Mouse (Mus musculus) liver, embryonic 14.5 days (tissue): ENCODE measurements around the gene Mta1. TPM values are rescaled to one million over a fixed set of nuclear protein-coding genes. Genes with fewer than 3 reads are reported as not detected.

Source experiments
- ATAC-seq: fragments of 200-750 bp; cut with Nextera tagmentation; 2 replicates; pipeline ENCODE4 v1.8.0; 2017; ENCODE audit warnings: moderate number of reproducible peaks, mild to moderate bottlenecking, moderate library complexity; ENCODE audit not compliant: insufficient read depth
- DNase-seq, 3 experiments: peaks; one replicate each; pipeline ENCODE4 v3.0.0-alpha.2; 2012 to 2013; ENCODE audit warnings: low read depth in 3 of 3, low spot score in 3 of 3
- H3K27ac ChIP-seq: fragments of 300-500 bp; sonication (generic); 2 replicates; pipeline ENCODE4 v1.5.1; 2014; ENCODE audit warnings: moderate library complexity, mild to moderate bottlenecking, control low read depth, inconsistent platforms
- H3K27me3 ChIP-seq: fragments of 300-500 bp; sonication (generic); 2 replicates; pipeline ENCODE4 v1.6.1; 2014; ENCODE audit warnings: mild to moderate bottlenecking, low read length, moderate library complexity; ENCODE audit not compliant: control insufficient read depth, insufficient read depth
- H3K36me3 ChIP-seq: fragments of 300-500 bp; sonication (generic); replicated peaks from 2 replicates; pipeline ENCODE4 v1.6.1; 2014; ENCODE audit warnings: low read depth; ENCODE audit not compliant: control insufficient read depth, insufficient read depth
- H3K4me1 ChIP-seq, 2 experiments: fragments of 200-500 bp in 1 of 2; fragments of 300-500 bp in 1 of 2; sonication (generic) in 1 of 2; replicated peaks; 2 replicates each; pipeline ENCODE4 v1.6.1; 2012 to 2014; ENCODE audit warnings: antibody characterized with exemption in 1 of 2, inconsistent platforms in 1 of 2, low read length in 1 of 2; ENCODE audit not compliant: control insufficient read depth in 2 of 2, insufficient read depth in 2 of 2
- H3K4me2 ChIP-seq: fragments of 300-500 bp; sonication (generic); 2 replicates; pipeline ENCODE4 v1.6.1; 2014; ENCODE audit warnings: low read depth, mild to moderate bottlenecking, control low read depth, moderate library complexity
- H3K4me3 ChIP-seq, 2 experiments: fragments of 200-500 bp in 1 of 2; fragments of 300-500 bp in 1 of 2; sonication (generic) in 1 of 2; 2 replicates each; pipeline ENCODE4 v1.5.1; 2012 to 2014; ENCODE audit warnings: low read depth in 2 of 2, low read length in 2 of 2, mild to moderate bottlenecking in 2 of 2, control low read depth in 1 of 2, inconsistent platforms in 1 of 2, moderate library complexity in 1 of 2; ENCODE audit not compliant: insufficient read depth in 1 of 2
- H3K9ac ChIP-seq: fragments of 300-500 bp; sonication (generic); replicated peaks from 2 replicates; pipeline ENCODE4 v1.6.1; 2014; ENCODE audit warnings: mild to moderate bottlenecking, control low read depth, moderate library complexity
- H3K9me3 ChIP-seq: fragments of 300-500 bp; sonication (generic); 2 replicates; pipeline ENCODE4 v1.6.1; 2016; ENCODE audit warnings: low read length, mixed read lengths; ENCODE audit not compliant: control insufficient read depth
- CTCF ChIP-seq: IDR thresholded peaks from 2 replicates; pipeline ENCODE4 v1.5.1; 2016; ENCODE audit warnings: antibody characterized with exemption, low read depth, control low read depth
- EP300 ChIP-seq: IDR thresholded peaks from 2 replicates; pipeline ENCODE4 v1.6.1; 2016; ENCODE audit warnings: antibody characterized with exemption, low read depth
- WGBS: fragments of 180-500 bp; shearing (Covaris S2); extraction: QIAGEN DNeasy Blood & Tissue Kit; methylation state at CpG from one replicate; pipeline ENCODE4 v1.1.7; 2014; ENCODE audit not compliant: insufficient replicate concordance; 5-methylcytosine and 5-hydroxymethylcytosine counted together
- polyA plus RNA-seq, 2 experiments: library from polyadenylated mRNA; depleted of rRNA in 1 of 2; stranded (reverse) in 1 of 2; unstranded in 1 of 2; fragments of >200 nt; fragmentation: Nextera tagmentation in 1 of 2; extraction: Ambion mirVana in 1 of 2; gene quantifications; 2 replicates each; pipeline versions ENCODE4 v1.2.1 to v1.2.3; 2012 to 2014

Mta1 gene
- polyA plus RNA-seq, 2 experiments, result 4.7 to 22.6 TPM

- peak; percentile 91 for TF ChIP-seq CTCF
- TF ChIP-seq EP300, result no peak
- ATAC-seq (no peak), DNase-seq (no peak)
- whole genome bisulfite sequencing, result 63% methylated on average over 20 of the region's 20 CpGs
- Histone ChIP-seq H3K27ac (no peak overlapping the region), H3K4me2 (no peak overlapping the region), H3K36me3 (no peaks in the 10 kb centered on the region), H3K27me3 (peaks cover 29% of the 10 kb centered on the region), H3K4me1 (peaks cover 21 to 25% of the 10 kb centered on the region in 2 experiments), H3K4me3 (no peak overlapping the region), H3K9me3 (no peaks in the 10 kb centered on the region), H3K9ac (no peak overlapping the region)
These were observed 46.1 kb downstream of the Mta1 start for GRCm38 (mm10) chr12:113144001-113144756.

- TF ChIP-seq EP300, result no peak
- TF ChIP-seq CTCF, result no peak
- Histone ChIP-seq H3K4me1 (peaks cover 15 to 22% of the 10 kb centered on the region in 2 experiments), H3K27ac (no peak overlapping the region), H3K4me3 (no peak overlapping the region), H3K36me3 (no peaks in the 10 kb centered on the region), H3K9ac (no peak overlapping the region), H3K27me3 (peaks cover 29% of the 10 kb centered on the region), H3K4me2 (no peak overlapping the region), H3K9me3 (no peaks in the 10 kb centered on the region)
- ATAC-seq (no peak), DNase-seq (no peak)
- 79% methylated on average over 16 of the region's 16 CpGs for WGBS
These were observed 46.8 kb downstream of the Mta1 start for GRCm38 (mm10) chr12:113144886-113145285.

GRCm38 (mm10) chr12:113145591-113145990 is 47.5 kb downstream of the Mta1 start:
- DNase-seq, result no peak
- no peak for ATAC-seq
- Histone ChIP-seq H3K9me3 (no peaks in the 10 kb centered on the region), H3K27ac (no peak overlapping the region), H3K4me2 (no peak overlapping the region), H3K4me1 (peaks cover 15 to 23% of the 10 kb centered on the region in 2 experiments), H3K4me3 (no peak overlapping the region), H3K9ac (no peak overlapping the region), H3K36me3 (no peaks in the 10 kb centered on the region), H3K27me3 (peaks cover 30% of the 10 kb centered on the region)
- WGBS, result 69% methylated on average over 5 of the region's 5 CpGs
- TF ChIP-seq EP300, result no peak

- WGBS, result 11% methylated on average over 45 of the region's 45 CpGs
- no peak within 1 kb of the TSS for H3K4me3 ChIP-seq
- peaks cover 29% of the 10 kb centered on the region for H3K27me3 ChIP-seq
- DNase-seq (peak; percentile 70 to 76 (median 71)), ATAC-seq (0 out of 2 replicates have a peak, but pooled peaks have one; percentile 25)
- H3K9ac ChIP-seq, result no peak within 1 kb of the TSS
- H3K4me1 ChIP-seq, result peaks cover 13 to 26% of the 10 kb centered on the region in 2 experiments
- no peaks in the 10 kb centered on the region for H3K36me3 ChIP-seq
- H3K4me2 ChIP-seq, result peak within 1 kb of the TSS; percentile 38
- no peak within 1 kb of the TSS for H3K27ac ChIP-seq
- no peaks in the 10 kb centered on the region for H3K9me3 ChIP-seq
- no peak for TF ChIP-seq EP300
- TF ChIP-seq CTCF, result peak; percentile 94
These were observed 48.3 kb downstream of the Mta1 start, which contains the start of gene Crip1 for GRCm38 (mm10) chr12:113146112-113147057. TSS of gene Crip1 (plus strand) at chr12:113146316.

- Histone ChIP-seq H3K27ac (no peak overlapping the region), H3K9me3 (no peaks in the 10 kb centered on the region), H3K4me3 (no peak overlapping the region), H3K4me1 (peaks cover 18 to 28% of the 10 kb centered on the region in 2 experiments), H3K27me3 (peaks cover 24% of the 10 kb centered on the region), H3K36me3 (no peaks in the 10 kb centered on the region), H3K4me2 (no peak overlapping the region), H3K9ac (no peak overlapping the region)
- TF ChIP-seq EP300, result no peak
- TF ChIP-seq CTCF, result no peak
- WGBS, result 62% methylated on average over 8 of the region's 8 CpGs
- DNase-seq (no peak), ATAC-seq (no peak)
These were observed 49.4 kb downstream of the Mta1 start for GRCm38 (mm10) chr12:113147481-113147880.
